Mouse (Mus musculus) heart, adult 2 months (tissue): ENCODE measurements around the gene Slc4a11.

Source experiments
- CTCF ChIP-seq: fragments of 200-600 bp; IDR thresholded peaks from 2 replicates; pipeline ENCODE4 v1.8.1; 2022; ENCODE audit warnings: antibody characterized with exemption, mild to moderate bottlenecking, moderate library complexity
- POLR2A ChIP-seq: fragments of 200-500 bp; IDR thresholded peaks from 2 replicates; pipeline ENCODE4 v1.6.1; 2011; ENCODE audit warnings: mild to moderate bottlenecking, low read depth, low read length, control low read depth; ENCODE audit not compliant: insufficient read depth

DNA sequence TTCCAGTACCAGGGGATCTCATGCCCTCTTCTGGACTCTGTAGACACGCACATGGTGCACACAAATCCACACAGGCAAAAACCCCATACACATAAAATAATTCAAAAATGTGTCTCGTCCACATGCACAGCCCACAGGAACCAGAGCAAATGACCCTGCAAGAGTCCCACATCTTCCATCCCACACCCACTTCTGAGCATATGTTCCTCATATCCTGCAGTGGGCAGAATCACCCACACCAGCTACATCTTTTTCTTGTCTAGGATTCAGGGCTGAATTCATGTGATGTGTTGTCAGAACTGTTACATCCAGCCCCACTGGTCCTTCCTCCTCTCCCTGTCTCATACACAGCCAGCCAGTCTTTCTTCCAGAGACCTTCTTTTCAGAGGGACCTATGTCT lies 44.0 kb downstream of the Slc4a11 start:
- no peak for TF ChIP-seq POLR2A
- TF ChIP-seq CTCF: no peak
